Mouse (Mus musculus): ENCODE data around the gene Mien1. TPM values are rescaled to one million over a fixed set of nuclear protein-coding genes. Genes with fewer than 3 reads are reported as not detected.

Gene Mien1
- total and polyA plus RNA-seq, 2 experiments from 2014 or later = 73.1 to 272 TPM

DNA sequence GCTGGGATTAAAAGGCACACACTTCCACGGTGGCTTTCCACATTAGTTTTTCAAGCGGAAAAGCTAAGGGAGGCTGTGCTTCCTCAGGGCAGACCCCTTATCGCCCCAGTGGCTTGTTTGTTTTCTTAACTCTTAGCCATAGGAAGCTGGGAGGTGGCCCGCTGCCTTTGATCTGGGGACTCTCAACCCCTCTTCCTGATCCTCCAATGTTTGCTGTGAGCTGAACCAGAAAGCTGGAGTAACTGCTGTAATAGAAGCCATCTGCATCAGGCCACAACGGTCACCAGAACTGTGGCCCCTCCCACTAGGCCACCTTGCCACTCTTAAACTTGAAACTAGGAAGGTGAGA lies 7.4 kb upstream of the Mien1 start, which contains the start of gene Grb7:
Gene Grb7, plus strand, starts transcription at position 182 of the 349 bp plus-strand sequence.
- Histone ChIP-seq H3K9me3 (ENCODE audit: low read length) (no peaks in the 10 kb centered on the region), H3K4me1 (ENCODE audit: insufficient read depth) (no peaks in the 10 kb centered on the region), H3K4me2 (ENCODE audit: low read depth) (peak within 1 kb of the TSS; percentile 1; the same call in 1 of the 2 replicates), H3K36me3 (ENCODE audit: insufficient read depth) (no peaks in the 10 kb centered on the region), H3K9ac (no peak within 1 kb of the TSS), H3K27me3 (ENCODE audit: insufficient read depth, low read length) (peaks cover 19% of the 10 kb centered on the region), H3K4me3 (ENCODE audit: low read depth, low read length) (peak within 1 kb of the TSS; percentile 0; the same call in 1 of the 2 replicates), H3K27ac (ENCODE audit: low read depth, low read length) (no peak within 1 kb of the TSS)
- WGBS = 19% methylated on average over 5 of the region's 5 CpGs
- ATAC-seq (no peak), DNase-seq (no peak)
- no peak for TF ChIP-seq CTCF (IDR thresholded peaks at IDR 0.05; ENCODE audit: low read depth)

GRCm38 (mm10) chr11:98445679-98446078 lies 6.9 kb upstream of the Mien1 start:
- Histone ChIP-seq H3K9me3 (ENCODE audit: low read length) (no peaks in the 10 kb centered on the region), H3K9ac (no peak overlapping the region), H3K4me3 (ENCODE audit: low read depth, low read length) (no peak overlapping the region), H3K27ac (ENCODE audit: low read depth, low read length) (no peak overlapping the region), H3K4me1 (ENCODE audit: insufficient read depth) (no peaks in the 10 kb centered on the region), H3K36me3 (ENCODE audit: insufficient read depth) (no peaks in the 10 kb centered on the region), H3K4me2 (ENCODE audit: low read depth) (no peak overlapping the region), H3K27me3 (ENCODE audit: insufficient read depth, low read length) (peaks cover 19% of the 10 kb centered on the region)
- no peak for TF ChIP-seq CTCF (IDR thresholded peaks at IDR 0.05; ENCODE audit: low read depth)
- no peak for ATAC-seq
- 68% methylated on average over 4 of the region's 4 CpGs for WGBS
- DNase-seq = no peak

- Histone ChIP-seq H3K36me3 (ENCODE audit: insufficient read depth) (no peaks in the 10 kb centered on the region), H3K4me3 (ENCODE audit: low read depth, low read length) (no peak overlapping the region), H3K4me1 (ENCODE audit: insufficient read depth) (no peaks in the 10 kb centered on the region), H3K27ac (ENCODE audit: low read depth, low read length) (no peak overlapping the region), H3K27me3 (ENCODE audit: insufficient read depth, low read length) (peaks cover 19% of the 10 kb centered on the region), H3K4me2 (ENCODE audit: low read depth) (no peak overlapping the region), H3K9me3 (ENCODE audit: low read length) (no peaks in the 10 kb centered on the region), H3K9ac (no peak overlapping the region)
- no peak for ATAC-seq
- DNase-seq = no peak
- WGBS = 50% methylated on average over 1 of the region's 1 CpGs
- TF ChIP-seq CTCF (IDR thresholded peaks at IDR 0.05; ENCODE audit: low read depth) = no peak
Observed at GRCm38 (mm10) chr11:98445238-98445637, 6.4 kb upstream of the Mien1 start.

DNA sequence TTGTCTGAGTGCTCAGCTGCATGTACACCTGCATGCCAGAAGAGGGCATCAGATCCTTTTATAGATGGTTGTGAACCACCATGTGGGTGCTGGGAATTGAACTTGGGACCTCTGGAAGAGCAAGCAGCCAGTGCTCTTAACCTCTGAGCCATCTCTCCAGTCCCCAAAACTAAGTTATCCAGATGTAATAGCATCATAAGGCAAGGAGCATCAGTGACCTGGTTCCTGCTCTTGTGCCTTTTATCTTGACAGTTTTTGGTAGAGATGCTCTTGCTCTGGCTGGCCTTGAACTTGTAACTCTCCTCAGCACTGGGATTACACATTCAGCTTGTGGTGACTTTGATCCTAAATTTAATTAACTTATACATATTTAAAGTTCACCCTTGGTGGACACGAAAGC lies 4.9 kb upstream of the Mien1 start:
- TF ChIP-seq CTCF (IDR thresholded peaks at IDR 0.05; ENCODE audit: low read depth) = no peak
- ATAC-seq (no peak), DNase-seq (no peak)
- Histone ChIP-seq H3K9ac (no peak overlapping the region), H3K27ac (ENCODE audit: low read depth, low read length) (no peak overlapping the region), H3K4me2 (ENCODE audit: low read depth) (no peak overlapping the region), H3K4me1 (ENCODE audit: insufficient read depth) (no peaks in the 10 kb centered on the region), H3K9me3 (ENCODE audit: low read length) (no peaks in the 10 kb centered on the region), H3K4me3 (ENCODE audit: low read depth, low read length) (no peak overlapping the region), H3K27me3 (ENCODE audit: insufficient read depth, low read length) (peaks cover 19% of the 10 kb centered on the region), H3K36me3 (ENCODE audit: insufficient read depth) (no peaks in the 10 kb centered on the region)
- 100% methylated on average over 1 of the region's 1 CpGs for WGBS

- H3K4me2 ChIP-seq (ENCODE audit: low read depth) = peak overlapping the region; percentile 65; the same call in 1 of the 2 replicates
- no peaks in the 10 kb centered on the region for H3K27me3 ChIP-seq (ENCODE audit: insufficient read depth, low read length)
- H3K9me3 ChIP-seq (ENCODE audit: low read length) = no peaks in the 10 kb centered on the region
- TF ChIP-seq CTCF (IDR thresholded peaks at IDR 0.05; ENCODE audit: low read depth) = no peak
- H3K9ac ChIP-seq = no peak overlapping the region
- H3K27ac ChIP-seq (ENCODE audit: low read depth, low read length) = no peak overlapping the region
- H3K36me3 ChIP-seq (ENCODE audit: insufficient read depth) = peaks cover 5% of the 10 kb centered on the region; the same call in 1 of the 2 replicates
- ATAC-seq (no peak), DNase-seq (no peak)
- peaks cover 7% of the 10 kb centered on the region; the same call in 1 of the 2 replicates for H3K4me1 ChIP-seq (ENCODE audit: insufficient read depth)
- 82% methylated on average over 6 of the region's 6 CpGs for WGBS
- no peak overlapping the region for H3K4me3 ChIP-seq (ENCODE audit: low read depth, low read length)
Observed at GRCm38 (mm10) chr11:98437441-98437840, 1.4 kb downstream of the Mien1 start.

GRCm38 (mm10) chr11:98435723-98436122 lies 3.1 kb downstream of the Mien1 start:
- H3K4me1 ChIP-seq (ENCODE audit: insufficient read depth) = peaks cover 7% of the 10 kb centered on the region; the same call in 1 of the 2 replicates
- no peak overlapping the region for H3K27ac ChIP-seq (ENCODE audit: low read depth, low read length)
- H3K9ac ChIP-seq = no peak overlapping the region
- ATAC-seq (no peak), DNase-seq (no peak)
- peaks cover 5% of the 10 kb centered on the region; the same call in 1 of the 2 replicates for H3K36me3 ChIP-seq (ENCODE audit: insufficient read depth)
- H3K9me3 ChIP-seq (ENCODE audit: low read length) = no peaks in the 10 kb centered on the region
- WGBS = 92% methylated on average over 8 of the region's 9 CpGs
- no peak overlapping the region for H3K4me2 ChIP-seq (ENCODE audit: low read depth)
- no peak for TF ChIP-seq CTCF (IDR thresholded peaks at IDR 0.05; ENCODE audit: low read depth)
- H3K4me3 ChIP-seq (ENCODE audit: low read depth, low read length) = no peak overlapping the region
- no peaks in the 10 kb centered on the region for H3K27me3 ChIP-seq (ENCODE audit: insufficient read depth, low read length)

GRCm38 (mm10) chr11:98431743-98432502 lies 6.9 kb downstream of the Mien1 start:
- ATAC-seq (no peak), DNase-seq (no peak)
- WGBS = 79% methylated on average over 9 of the region's 9 CpGs
- Histone ChIP-seq H3K4me2 (ENCODE audit: low read depth) (no peak overlapping the region), H3K4me1 (ENCODE audit: insufficient read depth) (no peaks in the 10 kb centered on the region), H3K9ac (no peak overlapping the region), H3K27me3 (ENCODE audit: insufficient read depth, low read length) (no peaks in the 10 kb centered on the region), H3K4me3 (ENCODE audit: low read depth, low read length) (no peak overlapping the region), H3K27ac (ENCODE audit: low read depth, low read length) (no peak overlapping the region), H3K36me3 (ENCODE audit: insufficient read depth) (peaks cover 5% of the 10 kb centered on the region; the same call in 1 of the 2 replicates), H3K9me3 (ENCODE audit: low read length) (no peaks in the 10 kb centered on the region)
- no peak for TF ChIP-seq CTCF (IDR thresholded peaks at IDR 0.05; ENCODE audit: low read depth)
